Mouse (Mus musculus) lung, embryonic 15.5 days (tissue): ENCODE measurements at regions not wholly inside any gene's neighbourhood (a gene's known extent, or its start where the extent isn't known, plus 50 kb on each side); places are given as distances from the start of the nearest gene placed in this dataset.
"Not testable (repeated sequence)": the region's sequence is repeated elsewhere in the genome, so short reads cannot be mapped to it uniquely, and the experiment has no call there.

Source experiments
- ATAC-seq: fragments of 200-750 bp; cut with Nextera tagmentation; 2 replicates; pipeline ENCODE4 v1.8.0; 2017; ENCODE audit warnings: moderate number of reproducible peaks, borderline replicate concordance; ENCODE audit not compliant: low FRiP score, low TSS enrichment; ENCODE audit errors: extremely low read depth
- H3K27ac ChIP-seq: fragments of 300-500 bp; sonication (generic); 2 replicates; pipeline ENCODE4 v1.5.1; 2015; ENCODE audit warnings: moderate library complexity, mild to moderate bottlenecking, inconsistent platforms
- H3K27me3 ChIP-seq: fragments of 300-500 bp; sonication (generic); 2 replicates; pipeline ENCODE4 v1.6.1; 2015; ENCODE audit warnings: inconsistent platforms
- H3K36me3 ChIP-seq: fragments of 300-500 bp; sonication (generic); 2 replicates; pipeline ENCODE4 v1.6.1; 2015; ENCODE audit warnings: inconsistent platforms
- H3K4me1 ChIP-seq: fragments of 300-500 bp; sonication (generic); 2 replicates; pipeline ENCODE4 v1.6.1; 2015; ENCODE audit warnings: inconsistent platforms
- H3K4me2 ChIP-seq: fragments of 300-500 bp; sonication (generic); 2 replicates; pipeline ENCODE4 v1.6.1; 2015; ENCODE audit warnings: inconsistent platforms, mild to moderate bottlenecking, moderate library complexity
- H3K4me3 ChIP-seq: fragments of 300-500 bp; sonication (generic); 2 replicates; pipeline ENCODE4 v1.5.1; 2015; ENCODE audit warnings: mild to moderate bottlenecking, inconsistent platforms
- H3K9ac ChIP-seq: fragments of 300-500 bp; sonication (generic); 2 replicates; pipeline ENCODE4 v1.6.1; 2015; ENCODE audit warnings: inconsistent platforms
- H3K9me3 ChIP-seq: fragments of 300-500 bp; sonication (generic); 2 replicates; pipeline ENCODE4 v1.6.1; 2016; ENCODE audit warnings: inconsistent platforms
- WGBS: fragments of 180-500 bp; shearing (Covaris S2); methylation state at CpG from one replicate; pipeline ENCODE4 v1.1.7; 2015; 5-methylcytosine and 5-hydroxymethylcytosine counted together

DNA sequence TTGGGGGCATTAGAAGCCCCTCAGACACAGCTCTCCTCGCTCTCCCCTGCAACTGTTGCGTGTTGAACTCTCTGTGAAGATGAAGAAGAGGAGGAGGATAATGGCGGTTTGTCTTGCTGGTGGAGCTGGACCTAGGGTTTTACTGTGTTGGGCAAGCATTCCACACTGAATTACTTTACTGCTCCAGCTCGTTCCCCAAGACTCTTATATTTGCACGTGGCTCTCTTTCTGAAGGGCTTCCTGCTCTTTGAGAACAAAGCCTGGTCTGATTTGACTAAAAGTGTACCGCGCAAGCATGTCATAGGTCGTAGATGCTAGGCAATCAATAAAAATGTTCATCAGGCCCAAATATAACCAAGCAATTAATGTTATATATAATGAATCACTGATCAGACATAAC lies 509.1 kb downstream of the Zfp704 start:
- Histone ChIP-seq H3K4me1 (no peaks in the 10 kb centered on the region), H3K4me3 (no peak overlapping the region), H3K9me3 (no peaks in the 10 kb centered on the region), H3K36me3 (no peaks in the 10 kb centered on the region), H3K9ac (no peak overlapping the region), H3K27me3 (no peaks in the 10 kb centered on the region), H3K27ac (peak overlapping the region; percentile 49; the same call in 1 of the 2 replicates), H3K4me2 (no peak overlapping the region)
- WGBS: 57% methylated on average over 8 of the region's 8 CpGs
- ATAC-seq: no peak

DNA sequence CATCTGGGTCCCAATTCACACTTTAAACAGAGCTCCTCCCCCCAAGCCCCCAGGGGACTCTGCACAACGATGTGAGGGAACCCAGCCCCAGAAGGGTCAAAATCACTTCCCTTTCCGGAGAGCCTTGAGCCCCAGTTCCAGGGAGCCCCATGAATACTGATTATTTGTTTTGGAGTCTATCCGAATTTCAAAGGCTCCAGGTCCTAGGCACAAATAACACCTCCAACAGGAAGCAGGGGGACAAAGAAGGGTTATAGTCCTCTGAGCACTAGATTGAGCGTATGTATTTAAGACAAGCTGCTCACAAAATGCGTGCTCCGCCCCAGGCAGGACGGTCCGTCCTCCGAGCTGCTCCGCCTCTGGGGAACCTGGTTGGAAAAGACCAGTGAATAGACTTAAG lies 511.4 kb downstream of the Zfp704 start:
- no peak for ATAC-seq
- 72% methylated on average over 10 of the region's 10 CpGs for WGBS

DNA sequence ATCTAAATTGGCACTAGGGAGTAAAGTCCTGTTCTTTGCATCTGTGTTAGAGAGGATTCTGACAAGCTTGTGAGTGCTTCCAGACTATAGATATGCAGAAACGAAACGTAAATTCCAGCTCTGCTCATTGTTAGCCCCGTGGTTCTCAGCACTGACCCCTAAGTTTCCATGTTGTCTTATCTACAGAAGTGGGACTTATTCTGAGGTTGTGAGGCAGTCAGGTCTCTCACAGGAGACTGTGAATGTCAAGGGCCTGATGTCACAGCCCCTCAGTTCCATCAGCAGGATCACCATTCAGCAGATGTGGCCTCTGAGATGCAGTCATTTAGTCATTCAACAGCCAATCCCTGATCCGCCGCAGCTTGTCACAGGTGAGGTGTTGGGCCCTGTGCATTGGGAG lies 525.8 kb downstream of the Zfp704 start:
- Histone ChIP-seq H3K4me3 (no peak overlapping the region), H3K4me1 (no peaks in the 10 kb centered on the region), H3K9ac (no peak overlapping the region), H3K27me3 (no peaks in the 10 kb centered on the region), H3K4me2 (no peak overlapping the region), H3K27ac (no peak overlapping the region), H3K36me3 (no peaks in the 10 kb centered on the region), H3K9me3 (no peaks in the 10 kb centered on the region)
- ATAC-seq: no peak
- WGBS: 77% methylated on average over 5 of the region's 5 CpGs

More for the DNA sequence above, 511.4 kb downstream of the Zfp704 start:
- no peak overlapping the region for H3K27ac ChIP-seq
- H3K27me3 ChIP-seq: no peaks in the 10 kb centered on the region
- H3K4me2 ChIP-seq: no peak overlapping the region
- no peak overlapping the region for H3K9ac ChIP-seq
- H3K4me1 ChIP-seq: no peaks in the 10 kb centered on the region
- no peaks in the 10 kb centered on the region for H3K36me3 ChIP-seq
- H3K4me3 ChIP-seq: no peak overlapping the region
- no peaks in the 10 kb centered on the region for H3K9me3 ChIP-seq

DNA sequence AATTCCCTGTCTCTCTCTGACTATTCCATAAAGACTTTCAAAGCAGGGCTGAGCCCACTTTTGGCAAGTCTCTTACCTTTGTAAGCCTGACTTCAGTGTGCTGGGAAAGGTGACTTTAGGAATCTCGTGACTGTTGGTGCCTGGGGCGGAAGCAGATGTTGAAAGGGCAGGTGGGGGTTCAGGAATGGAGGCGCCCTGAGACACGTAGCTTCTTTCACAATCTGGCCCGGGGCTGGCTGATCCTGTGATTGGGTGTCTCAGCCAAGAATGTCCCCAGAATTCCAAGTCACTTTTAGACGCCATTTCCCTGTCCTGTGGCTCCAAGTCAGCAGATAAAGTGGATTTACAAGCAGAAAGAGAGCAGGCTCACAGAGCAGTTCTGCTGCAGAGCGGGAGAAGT lies 527.8 kb downstream of the Zfp704 start:
- Histone ChIP-seq H3K27me3 (no peaks in the 10 kb centered on the region), H3K4me2 (no peak overlapping the region), H3K27ac (no peak overlapping the region), H3K9ac (no peak overlapping the region), H3K4me3 (no peak overlapping the region), H3K4me1 (no peaks in the 10 kb centered on the region), H3K9me3 (no peaks in the 10 kb centered on the region), H3K36me3 (no peaks in the 10 kb centered on the region)
- WGBS: 60% methylated on average over 7 of the region's 7 CpGs
- no peak for ATAC-seq

DNA sequence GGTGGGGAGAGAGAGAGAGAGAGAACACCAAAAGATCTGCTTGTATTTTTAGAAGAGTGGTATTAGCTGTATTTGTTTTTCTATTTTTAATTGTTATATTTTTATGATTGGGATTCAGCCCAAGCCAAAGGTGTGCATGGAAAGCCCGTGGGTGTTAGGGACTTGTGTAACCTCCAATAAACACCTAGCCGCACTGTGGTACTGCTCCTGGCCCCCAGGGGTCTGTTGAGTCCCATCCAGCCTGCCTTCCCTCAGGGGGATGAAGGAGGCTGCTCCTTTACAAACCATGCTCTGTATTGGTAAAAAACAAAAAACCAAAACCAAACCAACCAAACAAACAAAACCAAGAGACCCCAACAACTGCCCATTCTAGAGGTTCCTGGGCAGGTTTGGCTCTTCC lies 531.7 kb downstream of the Zfp704 start:
- H3K27me3 ChIP-seq: no peaks in the 10 kb centered on the region
- no peak overlapping the region for H3K4me2 ChIP-seq
- ATAC-seq: no peak
- H3K4me3 ChIP-seq: no peak overlapping the region
- H3K36me3 ChIP-seq: no peaks in the 10 kb centered on the region
- no peak overlapping the region for H3K27ac ChIP-seq
- WGBS: 78% methylated on average over 2 of the region's 2 CpGs
- no peaks in the 10 kb centered on the region for H3K9me3 ChIP-seq
- no peak overlapping the region for H3K9ac ChIP-seq
- H3K4me1 ChIP-seq: no peaks in the 10 kb centered on the region

DNA sequence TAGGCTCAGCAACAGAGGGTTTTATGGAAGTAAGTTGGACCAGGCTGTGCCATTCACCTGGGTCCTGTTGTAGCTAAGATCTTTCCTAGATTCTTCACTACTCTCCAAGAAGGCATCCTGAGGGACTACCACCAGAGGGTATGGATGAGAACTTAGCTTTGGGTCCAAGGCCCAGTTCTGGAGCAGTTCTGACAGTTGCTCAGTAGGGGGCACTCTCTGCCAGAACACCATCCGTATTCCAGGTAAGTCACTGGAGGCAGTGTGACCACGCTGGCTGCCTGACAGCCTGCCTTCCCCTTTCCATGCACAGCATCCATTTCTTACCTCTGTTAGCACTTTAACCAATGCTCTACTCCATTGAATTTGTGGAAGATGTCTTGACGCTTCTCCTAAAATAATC lies 533.2 kb downstream of the Zfp704 start:
- H3K9ac ChIP-seq: no peak overlapping the region
- H3K9me3 ChIP-seq: no peaks in the 10 kb centered on the region
- H3K27ac ChIP-seq: no peak overlapping the region
- 11% methylated on average over 3 of the region's 3 CpGs for WGBS
- H3K27me3 ChIP-seq: no peaks in the 10 kb centered on the region
- no peak overlapping the region for H3K4me2 ChIP-seq
- no peak overlapping the region for H3K4me3 ChIP-seq
- ATAC-seq: no peak
- no peaks in the 10 kb centered on the region for H3K4me1 ChIP-seq
- H3K36me3 ChIP-seq: no peaks in the 10 kb centered on the region

DNA sequence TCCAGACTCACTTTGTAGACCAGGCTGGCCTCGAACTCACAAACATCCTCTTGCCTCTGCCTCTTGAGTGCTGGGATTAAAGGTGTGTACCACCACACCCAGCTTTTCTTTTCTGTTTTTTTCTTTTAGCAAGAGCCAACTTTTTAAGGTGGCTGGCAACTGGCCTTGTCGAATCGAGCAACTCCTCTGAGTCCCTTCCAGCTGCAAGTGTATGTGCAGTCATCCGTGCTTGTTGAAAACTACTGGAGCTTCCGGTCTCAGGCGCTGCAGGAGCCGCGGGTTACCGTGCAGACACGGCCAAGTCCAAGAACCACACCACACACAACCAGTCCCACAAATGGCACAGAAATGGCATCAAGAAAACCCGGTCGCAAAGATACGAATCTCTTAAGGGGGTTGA lies 537.4 kb downstream of the Zfp704 start:
- H3K4me3 ChIP-seq, H3K4me1 ChIP-seq, H3K36me3 ChIP-seq, H3K9ac ChIP-seq, H3K4me2 ChIP-seq, H3K9me3 ChIP-seq, ATAC-seq, H3K27ac ChIP-seq, H3K27me3 ChIP-seq: not testable (repeated sequence)
- 90% methylated on average over 13 of the region's 13 CpGs for WGBS

DNA sequence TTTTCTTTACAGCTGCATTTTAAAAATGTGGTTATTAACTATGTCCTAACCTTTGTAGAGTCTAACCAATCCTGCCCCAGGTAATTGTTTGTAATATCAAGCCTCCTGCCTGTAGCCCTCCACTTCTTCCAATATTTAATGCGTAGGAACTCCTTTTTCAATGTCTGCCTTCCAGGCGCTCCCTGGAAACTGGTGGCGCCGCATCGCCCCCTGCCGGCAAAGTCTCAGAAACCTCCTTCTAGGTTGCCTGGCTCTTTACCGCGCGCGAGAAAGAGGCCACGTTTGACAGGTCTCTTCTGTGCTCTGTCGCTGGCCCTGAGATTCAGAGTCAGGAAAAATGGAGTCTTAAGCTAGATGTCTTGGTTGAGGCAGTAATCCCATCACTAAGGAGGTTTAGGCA lies 542.8 kb downstream of the Zfp704 start:
- Histone ChIP-seq H3K36me3 (no peaks in the 10 kb centered on the region), H3K9ac (no peak overlapping the region), H3K4me2 (no peak overlapping the region), H3K9me3 (no peaks in the 10 kb centered on the region), H3K4me3 (no peak overlapping the region), H3K4me1 (no peaks in the 10 kb centered on the region), H3K27me3 (no peaks in the 10 kb centered on the region), H3K27ac (no peak overlapping the region)
- no peak for ATAC-seq
- WGBS: 2% methylated on average over 12 of the region's 12 CpGs

DNA sequence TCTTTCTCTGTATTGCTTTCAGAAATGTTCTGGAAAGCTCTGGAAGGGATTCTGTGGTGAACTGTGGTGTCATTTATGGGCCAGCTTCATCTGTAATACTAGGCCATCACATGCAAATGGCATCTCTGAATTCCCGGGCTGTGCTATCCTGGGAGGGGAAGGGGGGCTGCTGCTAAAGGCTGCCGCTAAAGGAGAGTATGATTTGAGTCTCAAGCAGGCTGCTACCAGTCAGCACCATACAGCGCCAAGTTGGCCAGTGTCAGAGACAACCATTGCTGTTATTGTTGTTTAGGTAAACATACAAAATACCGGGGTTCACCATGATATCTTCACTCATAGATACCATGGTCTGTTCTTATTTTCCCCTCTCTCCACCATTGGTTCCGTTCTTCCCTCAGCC lies 543.5 kb downstream of the Zfp704 start:
- H3K36me3 ChIP-seq: no peaks in the 10 kb centered on the region
- H3K9ac ChIP-seq: no peak overlapping the region
- WGBS: 71% methylated on average over 5 of the region's 5 CpGs
- no peak overlapping the region for H3K4me3 ChIP-seq
- no peaks in the 10 kb centered on the region for H3K27me3 ChIP-seq
- no peak overlapping the region for H3K4me2 ChIP-seq
- H3K9me3 ChIP-seq: no peaks in the 10 kb centered on the region
- ATAC-seq: no peak
- H3K27ac ChIP-seq: no peak overlapping the region
- no peaks in the 10 kb centered on the region for H3K4me1 ChIP-seq

DNA sequence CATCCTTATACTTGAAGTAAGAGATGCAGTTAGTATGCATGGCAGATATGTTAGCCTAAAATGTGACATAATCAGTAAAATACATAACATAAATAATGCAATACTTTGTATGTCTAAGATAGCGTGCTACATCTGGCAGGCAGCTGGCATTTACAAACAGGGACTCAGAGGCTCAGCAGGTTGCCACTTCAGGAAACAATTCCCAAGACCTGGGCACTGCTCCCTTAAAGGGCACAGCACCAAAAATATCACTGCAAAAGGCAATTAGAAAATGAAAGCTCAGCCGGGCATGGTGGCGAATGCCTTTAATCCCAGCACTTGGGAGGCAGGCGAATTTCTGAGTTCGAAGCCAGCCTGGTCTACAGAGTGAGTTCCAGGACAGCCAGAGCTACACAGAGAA lies 544.0 kb downstream of the Zfp704 start:
- Histone ChIP-seq H3K9me3 (no peaks in the 10 kb centered on the region), H3K36me3 (no peaks in the 10 kb centered on the region), H3K9ac (no peak overlapping the region), H3K4me2 (no peak overlapping the region), H3K4me1 (no peaks in the 10 kb centered on the region), H3K27me3 (no peaks in the 10 kb centered on the region), H3K27ac (no peak overlapping the region), H3K4me3 (no peak overlapping the region)
- ATAC-seq: no peak
- 79% methylated on average over 5 of the region's 5 CpGs for WGBS

DNA sequence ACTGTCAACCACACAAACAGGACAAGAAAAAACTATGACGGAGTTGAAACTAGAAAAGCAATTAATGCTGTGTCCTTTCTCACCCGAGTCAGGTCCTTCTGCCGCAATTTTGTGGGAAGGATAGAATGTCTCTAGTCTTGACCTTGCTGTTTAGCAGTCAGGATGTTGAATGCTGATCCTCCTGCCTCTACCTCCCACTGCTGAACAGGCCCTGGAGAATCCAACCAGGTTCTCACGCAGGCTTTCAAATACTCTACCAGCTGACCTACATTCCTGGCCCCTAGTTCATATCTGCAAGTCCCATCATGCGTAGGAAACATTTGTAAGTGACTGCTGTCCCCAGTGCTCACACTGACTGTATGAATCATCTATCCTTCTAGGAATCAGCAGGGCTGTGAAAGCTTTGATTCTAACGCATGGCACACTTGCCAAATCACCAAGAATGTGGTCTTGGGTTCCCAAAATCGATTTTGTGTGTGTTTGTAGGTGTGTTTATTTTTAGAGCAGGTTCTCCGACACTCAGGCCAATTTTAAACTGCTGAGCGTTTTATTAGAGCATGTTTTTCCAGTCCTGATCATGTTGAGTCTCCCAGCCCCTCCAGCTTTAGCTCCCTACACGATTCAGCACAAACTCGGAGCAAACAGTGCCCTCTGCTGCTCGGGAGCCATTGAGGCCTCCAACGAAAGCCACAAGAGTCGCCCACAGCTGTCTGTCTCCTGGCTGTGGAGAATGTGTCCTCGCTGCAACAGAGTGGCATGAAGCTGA lies 545.4 kb downstream of the Zfp704 start:
- no peak overlapping the region for H3K4me2 ChIP-seq
- H3K27me3 ChIP-seq: no peaks in the 10 kb centered on the region
- 39% methylated on average over 15 of the region's 15 CpGs for WGBS
- no peak overlapping the region for H3K4me3 ChIP-seq
- H3K4me1 ChIP-seq: no peaks in the 10 kb centered on the region
- H3K36me3 ChIP-seq: no peaks in the 10 kb centered on the region
- H3K27ac ChIP-seq: no peak overlapping the region
- H3K9ac ChIP-seq: no peak overlapping the region
- H3K9me3 ChIP-seq: no peaks in the 10 kb centered on the region
- ATAC-seq: no peak

DNA sequence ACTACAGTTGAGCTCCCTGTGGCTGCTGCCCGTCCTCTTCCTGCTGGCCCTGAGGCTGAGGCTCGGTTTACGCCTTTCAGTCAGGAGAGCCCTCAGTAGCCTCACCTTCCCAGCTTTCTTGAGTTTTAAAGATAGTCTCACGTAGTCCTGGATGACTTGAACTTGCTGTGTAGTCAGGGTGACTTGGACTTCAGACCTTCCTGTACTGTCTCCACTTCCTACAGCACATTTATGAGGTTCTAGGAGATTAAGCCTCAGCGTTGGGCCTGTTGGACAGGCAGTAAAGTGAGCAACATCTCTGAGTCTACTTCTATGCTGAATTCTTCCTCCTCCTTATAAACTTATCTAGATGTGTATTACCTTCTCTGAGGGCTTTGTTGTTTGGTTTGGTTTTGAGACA lies 546.2 kb downstream of the Zfp704 start:
- Histone ChIP-seq H3K4me3 (no peak overlapping the region), H3K4me1 (no peaks in the 10 kb centered on the region), H3K27me3 (no peaks in the 10 kb centered on the region), H3K36me3 (no peaks in the 10 kb centered on the region), H3K4me2 (no peak overlapping the region), H3K9me3 (no peaks in the 10 kb centered on the region), H3K9ac (no peak overlapping the region), H3K27ac (no peak overlapping the region)
- ATAC-seq: no peak
- 79% methylated on average over 5 of the region's 5 CpGs for WGBS

DNA sequence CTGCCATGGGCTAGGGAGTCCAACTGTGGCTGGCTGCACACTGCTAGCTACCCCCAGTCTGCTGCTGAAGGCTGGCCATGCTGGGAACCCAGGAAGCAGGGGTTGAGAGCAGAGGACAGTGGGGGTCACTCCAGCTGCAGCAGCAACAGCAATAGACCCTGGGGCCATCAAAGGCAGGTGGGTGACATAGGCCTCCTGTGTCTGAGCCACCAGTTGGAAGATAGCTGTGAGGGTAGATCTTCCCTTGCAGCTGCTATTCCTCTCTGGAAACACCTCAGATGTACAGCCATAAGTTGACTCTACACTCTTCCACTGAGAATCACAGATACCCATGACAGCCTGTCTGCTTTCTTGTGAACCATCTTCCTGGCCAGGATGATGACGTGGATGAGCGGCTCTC lies 548.5 kb downstream of the Zfp704 start:
- no peaks in the 10 kb centered on the region for H3K4me1 ChIP-seq
- no peak overlapping the region for H3K4me2 ChIP-seq
- no peaks in the 10 kb centered on the region for H3K36me3 ChIP-seq
- H3K27ac ChIP-seq: no peak overlapping the region
- no peaks in the 10 kb centered on the region for H3K9me3 ChIP-seq
- ATAC-seq: no peak
- H3K27me3 ChIP-seq: no peaks in the 10 kb centered on the region
- H3K4me3 ChIP-seq: no peak overlapping the region
- no peak overlapping the region for H3K9ac ChIP-seq
- 92% methylated on average over 2 of the region's 2 CpGs for WGBS
